Mouse (Mus musculus): ENCODE data around the gene Fam78b. TPM values are rescaled to one million over a fixed set of nuclear protein-coding genes. Genes with fewer than 3 reads are reported as not detected.

Fam78b gene
- polyA plus RNA-seq, 1 experiment, result not detected

DNA sequence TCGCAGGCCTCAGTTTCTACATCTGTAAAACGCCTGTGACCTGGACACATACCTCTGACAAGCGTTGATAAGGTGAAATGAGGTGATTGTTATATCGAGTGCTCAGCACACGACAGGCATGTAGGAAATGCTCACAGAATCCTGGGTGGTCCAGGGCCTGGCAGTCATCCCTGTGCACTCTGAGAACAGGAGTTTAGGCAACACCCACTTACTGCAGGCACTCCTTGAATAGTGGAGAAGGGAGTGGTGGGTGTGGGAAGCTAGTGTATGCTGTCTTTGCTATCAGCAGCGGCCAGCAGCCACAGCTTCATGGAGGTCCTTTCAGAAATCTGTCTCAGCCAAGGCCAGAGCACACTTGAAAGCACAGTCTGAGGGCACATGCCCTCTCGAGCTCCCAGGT lies 52.8 kb downstream of the Fam78b start:
- TF ChIP-seq TAL1 (IDR thresholded peaks at IDR 0.05; ENCODE audit: low read length), result no peak
- TF ChIP-seq GATA1 (IDR thresholded peaks at IDR 0.05; ENCODE audit: low read length), result no peak
- no peaks in the 10 kb centered on the region for H3K4me1 ChIP-seq (ENCODE audit: control insufficient read depth)
- no peak overlapping the region for H3K4me3 ChIP-seq (replicated peaks)
- no peaks in the 10 kb centered on the region for H3K9me3 ChIP-seq (ENCODE audit: control insufficient read depth, low read length)
- no peaks in the 10 kb centered on the region for H3K36me3 ChIP-seq (ENCODE audit: control insufficient read depth)
- no peaks in the 10 kb centered on the region for H3K27me3 ChIP-seq (ENCODE audit: control insufficient read depth)

DNA sequence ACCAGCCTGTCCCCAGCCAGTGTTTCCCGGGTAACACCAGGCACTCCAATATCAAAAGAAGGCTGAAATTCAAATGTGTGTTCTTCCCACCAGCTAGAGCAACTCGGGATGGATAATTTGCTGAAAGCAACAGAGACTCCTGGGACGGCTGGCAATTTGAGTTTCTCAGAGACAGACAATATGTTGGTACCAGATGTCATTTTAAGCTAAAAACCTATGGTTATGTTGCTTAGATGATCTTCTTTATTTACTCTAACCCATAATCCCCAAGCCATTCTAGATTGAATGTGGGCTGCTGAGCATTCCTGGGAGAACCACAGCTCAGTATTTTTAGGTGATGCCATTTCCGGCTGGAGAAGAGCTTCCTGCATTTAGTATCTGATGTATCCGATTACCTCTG lies 56.3 kb downstream of the Fam78b start:
- TF ChIP-seq GATA1 (IDR thresholded peaks at IDR 0.05; ENCODE audit: low read length) (no peak), TAL1 (IDR thresholded peaks at IDR 0.05; ENCODE audit: low read length) (no peak)

GRCm38 (mm10) chr1:167059550-167060285 lies 58.5 kb downstream of the Fam78b start:
- no peak overlapping the region for H3K4me3 ChIP-seq (replicated peaks)

More for the DNA sequence above, 56.3 kb downstream of the Fam78b start:
- Histone ChIP-seq H3K4me3 (replicated peaks) (no peak overlapping the region), H3K36me3 (ENCODE audit: control insufficient read depth) (no peaks in the 10 kb centered on the region), H3K4me1 (ENCODE audit: control insufficient read depth) (no peaks in the 10 kb centered on the region), H3K9me3 (ENCODE audit: control insufficient read depth, low read length) (no peaks in the 10 kb centered on the region), H3K27me3 (ENCODE audit: control insufficient read depth) (no peaks in the 10 kb centered on the region)

GRCm38 (mm10) chr1:167063971-167064370 lies 62.8 kb downstream of the Fam78b start:
- H3K27me3 ChIP-seq (ENCODE audit: control insufficient read depth), result no peaks in the 10 kb centered on the region
- H3K9me3 ChIP-seq (ENCODE audit: control insufficient read depth, low read length), result no peaks in the 10 kb centered on the region
- no peak for TF ChIP-seq GATA1 (IDR thresholded peaks at IDR 0.05; ENCODE audit: low read length)
- TF ChIP-seq TAL1 (IDR thresholded peaks at IDR 0.05; ENCODE audit: low read length), result no peak

More at GRCm38 (mm10) chr1:167059550-167060285, 58.5 kb downstream of the Fam78b start:
- H3K27me3 ChIP-seq (ENCODE audit: control insufficient read depth), result no peaks in the 10 kb centered on the region
- H3K4me1 ChIP-seq (ENCODE audit: control insufficient read depth), result no peaks in the 10 kb centered on the region
- H3K9me3 ChIP-seq (ENCODE audit: control insufficient read depth, low read length), result no peaks in the 10 kb centered on the region
- no peaks in the 10 kb centered on the region for H3K36me3 ChIP-seq (ENCODE audit: control insufficient read depth)
- no peak for TF ChIP-seq TAL1 (IDR thresholded peaks at IDR 0.05; ENCODE audit: low read length)
- no peak for TF ChIP-seq GATA1 (IDR thresholded peaks at IDR 0.05; ENCODE audit: low read length)

GRCm38 (mm10) chr1:167065541-167065940 lies 64.3 kb downstream of the Fam78b start:
- no peaks in the 10 kb centered on the region for H3K9me3 ChIP-seq (ENCODE audit: control insufficient read depth, low read length)
- H3K27me3 ChIP-seq (ENCODE audit: control insufficient read depth), result no peaks in the 10 kb centered on the region
- H3K4me1 ChIP-seq (ENCODE audit: control insufficient read depth), result no peaks in the 10 kb centered on the region
- TF ChIP-seq TAL1 (IDR thresholded peaks at IDR 0.05; ENCODE audit: low read length), result no peak
- no peak overlapping the region for H3K4me3 ChIP-seq (replicated peaks)
- H3K36me3 ChIP-seq (ENCODE audit: control insufficient read depth), result no peaks in the 10 kb centered on the region

More at GRCm38 (mm10) chr1:167063971-167064370, 62.8 kb downstream of the Fam78b start:
- no peak overlapping the region for H3K4me3 ChIP-seq (replicated peaks)
- H3K36me3 ChIP-seq (ENCODE audit: control insufficient read depth), result no peaks in the 10 kb centered on the region
- H3K4me1 ChIP-seq (ENCODE audit: control insufficient read depth), result no peaks in the 10 kb centered on the region

DNA sequence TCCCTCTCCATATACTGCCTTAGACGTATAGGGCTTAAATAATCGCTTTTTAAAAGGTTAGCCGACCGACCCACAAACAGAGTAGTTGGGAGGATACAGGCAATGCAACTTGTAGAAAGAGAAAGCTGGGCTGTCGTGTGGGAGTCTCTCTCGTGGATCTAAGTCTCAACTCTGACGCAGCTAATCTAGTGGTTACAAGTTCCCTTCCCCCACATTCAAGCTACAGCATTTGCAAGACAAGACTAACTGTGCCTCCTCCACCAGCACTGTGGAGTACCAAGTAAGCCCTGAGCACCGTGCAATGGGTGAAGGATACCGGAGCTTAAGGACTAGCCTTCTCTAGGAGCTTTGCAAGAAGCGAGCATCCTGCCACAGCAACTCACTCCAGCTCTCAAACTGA lies 64.8 kb downstream of the Fam78b start:
- H3K36me3 ChIP-seq (ENCODE audit: control insufficient read depth), result no peaks in the 10 kb centered on the region
- no peaks in the 10 kb centered on the region for H3K9me3 ChIP-seq (ENCODE audit: control insufficient read depth, low read length)
- H3K4me3 ChIP-seq (replicated peaks), result no peak overlapping the region
- H3K27me3 ChIP-seq (ENCODE audit: control insufficient read depth), result no peaks in the 10 kb centered on the region
- H3K4me1 ChIP-seq (ENCODE audit: control insufficient read depth), result no peaks in the 10 kb centered on the region
- TF ChIP-seq GATA1 (IDR thresholded peaks at IDR 0.05; ENCODE audit: low read length) (no peak), TAL1 (IDR thresholded peaks at IDR 0.05; ENCODE audit: low read length) (no peak)

GRCm38 (mm10) chr1:167066933-167067341 lies 65.7 kb downstream of the Fam78b start:
- Histone ChIP-seq H3K9me3 (ENCODE audit: control insufficient read depth, low read length) (no peaks in the 10 kb centered on the region), H3K4me1 (ENCODE audit: control insufficient read depth) (no peaks in the 10 kb centered on the region), H3K4me3 (replicated peaks) (no peak overlapping the region), H3K36me3 (ENCODE audit: control insufficient read depth) (no peaks in the 10 kb centered on the region), H3K27me3 (ENCODE audit: control insufficient read depth) (no peaks in the 10 kb centered on the region)
- TF ChIP-seq GATA1 (IDR thresholded peaks at IDR 0.05; ENCODE audit: low read length), result no peak
- TF ChIP-seq TAL1 (IDR thresholded peaks at IDR 0.05; ENCODE audit: low read length), result no peak

GRCm38 (mm10) chr1:167069741-167070140 lies 68.5 kb downstream of the Fam78b start:
- H3K36me3 ChIP-seq (ENCODE audit: control insufficient read depth), result no peaks in the 10 kb centered on the region
- H3K4me3 ChIP-seq (replicated peaks), result no peak overlapping the region
- H3K4me1 ChIP-seq (ENCODE audit: control insufficient read depth), result no peaks in the 10 kb centered on the region
- no peak for TF ChIP-seq TAL1 (IDR thresholded peaks at IDR 0.05; ENCODE audit: low read length)
- TF ChIP-seq GATA1 (IDR thresholded peaks at IDR 0.05; ENCODE audit: low read length), result no peak
- no peaks in the 10 kb centered on the region for H3K27me3 ChIP-seq (ENCODE audit: control insufficient read depth)
- no peaks in the 10 kb centered on the region; the same call in 1 of the 2 replicates for H3K9me3 ChIP-seq (ENCODE audit: control insufficient read depth, low read length)

DNA sequence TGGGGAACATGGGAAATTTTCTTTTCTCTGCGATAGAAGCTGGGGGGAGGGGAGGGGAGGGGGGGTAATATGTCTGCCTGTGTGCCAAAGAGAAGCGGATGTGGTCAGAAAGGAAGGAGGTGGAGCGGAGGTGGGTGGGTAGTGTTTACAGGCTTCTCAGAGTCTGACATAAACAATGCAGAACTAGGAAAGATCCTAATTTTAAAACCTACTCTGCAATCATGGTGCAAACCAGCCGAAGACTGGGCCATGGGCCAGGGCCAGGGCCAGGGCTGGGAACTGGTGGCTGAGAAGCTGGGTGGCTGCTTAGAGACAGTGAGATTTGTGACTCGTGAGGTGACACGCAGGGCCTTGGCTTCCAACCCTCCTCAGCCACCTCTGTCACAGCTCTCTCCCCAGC lies 69.1 kb downstream of the Fam78b start:
- no peak for TF ChIP-seq TAL1 (IDR thresholded peaks at IDR 0.05; ENCODE audit: low read length)
- no peak for TF ChIP-seq GATA1 (IDR thresholded peaks at IDR 0.05; ENCODE audit: low read length)
- Histone ChIP-seq H3K36me3 (ENCODE audit: control insufficient read depth) (no peaks in the 10 kb centered on the region), H3K4me3 (replicated peaks) (no peak overlapping the region), H3K9me3 (ENCODE audit: control insufficient read depth, low read length) (no peaks in the 10 kb centered on the region; the same call in 1 of the 2 replicates), H3K27me3 (ENCODE audit: control insufficient read depth) (no peaks in the 10 kb centered on the region), H3K4me1 (ENCODE audit: control insufficient read depth) (no peaks in the 10 kb centered on the region)

Data from erythroblast, embryonic 14.5 days (primary cell).